Mouse (Mus musculus) cerebellum, adult 11 months (tissue): ENCODE measurements around the gene Gtf2ird1.
A peak's percentile ranks its signal among the peaks of the same experiment; 100 is the strongest.

ENCODE experiments used
- DNase-seq: peaks from one replicate; pipeline ENCODE4 v3.0.0; 2022

Gene Gtf2ird1

GRCm38 (mm10) chr5:134441105-134441504 is 15.4 kb downstream of the Gtf2ird1 start:
- no peak for DNase-seq

DNA sequence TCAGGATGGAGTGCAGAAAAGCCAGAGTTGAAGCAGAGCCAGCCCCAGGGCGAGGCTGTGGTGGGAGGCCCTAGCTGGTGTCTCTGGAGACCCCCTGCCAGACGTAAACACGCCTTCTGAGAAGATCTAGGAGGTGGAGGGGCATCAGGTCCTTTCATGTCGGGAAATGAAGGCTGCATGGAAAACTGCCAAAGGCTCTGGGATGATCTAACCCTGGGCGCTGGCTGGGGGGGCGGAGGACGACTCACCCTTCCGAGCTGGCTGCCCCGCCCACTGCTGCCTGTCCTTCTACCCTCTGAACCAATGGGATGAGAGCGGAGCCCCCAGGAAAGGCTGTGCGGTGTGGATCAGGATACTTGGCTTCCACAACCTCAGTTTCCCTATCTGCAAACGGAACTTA is 16.4 kb downstream of the Gtf2ird1 start:
- DNase-seq: no peak

GRCm38 (mm10) chr5:134439481-134439880 is 17.0 kb downstream of the Gtf2ird1 start:
- DNase-seq: no peak

- no peak for DNase-seq
Observed at GRCm38 (mm10) chr5:134438676-134439425, 17.7 kb downstream of the Gtf2ird1 start.

- DNase-seq: no peak
Observed at GRCm38 (mm10) chr5:134437459-134437827, 19.1 kb downstream of the Gtf2ird1 start.

GRCm38 (mm10) chr5:134436782-134437458 is 19.6 kb downstream of the Gtf2ird1 start:
- DNase-seq: no peak

DNA sequence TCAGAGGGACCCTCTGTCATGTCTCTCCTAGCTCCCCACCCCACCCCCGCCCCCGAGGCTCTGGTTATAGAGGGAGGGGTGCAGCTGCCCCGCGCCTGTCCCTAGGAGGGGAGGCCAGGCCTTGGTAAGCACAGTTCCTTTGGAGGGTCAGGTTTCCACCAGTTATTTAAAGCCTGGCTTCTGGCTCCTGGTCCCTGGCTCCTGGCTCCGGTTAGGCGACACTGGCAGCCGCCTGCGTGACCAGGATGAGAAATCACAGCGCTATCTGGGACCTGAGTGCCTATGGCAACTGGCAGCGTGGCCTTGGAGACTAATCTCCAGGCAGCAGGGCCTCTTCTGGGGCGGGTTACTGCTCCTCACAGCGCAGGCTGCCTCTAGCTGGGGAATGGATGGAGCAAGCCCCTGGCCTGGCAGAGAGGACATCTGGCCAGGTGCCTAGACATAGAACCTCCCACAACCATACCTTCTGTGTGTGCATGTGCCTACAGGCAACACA is 20.6 kb downstream of the Gtf2ird1 start:
- no peak for DNase-seq

DNA sequence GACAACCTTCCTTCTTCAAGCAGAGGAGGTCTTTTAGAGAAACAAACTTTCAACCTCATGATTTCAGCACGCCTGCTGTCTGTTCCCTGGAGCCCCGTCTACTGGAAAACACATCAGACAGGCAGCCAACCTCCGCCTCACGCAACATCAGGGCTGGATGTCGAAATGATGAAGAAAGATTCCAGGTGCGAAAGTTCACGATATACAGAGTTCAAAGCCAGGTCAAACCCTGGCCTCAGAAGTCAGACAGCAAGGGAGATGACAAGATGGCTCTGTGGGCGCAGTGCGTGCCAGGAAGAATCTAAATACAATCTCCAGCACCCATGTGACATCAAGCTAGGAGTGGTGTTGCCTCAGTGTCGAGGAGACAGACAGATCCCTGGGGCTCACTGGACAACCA is 23.4 kb downstream of the Gtf2ird1 start:
- no peak for DNase-seq

- DNase-seq: no peak
Observed at GRCm38 (mm10) chr5:134430087-134430486, 26.4 kb downstream of the Gtf2ird1 start.

DNA sequence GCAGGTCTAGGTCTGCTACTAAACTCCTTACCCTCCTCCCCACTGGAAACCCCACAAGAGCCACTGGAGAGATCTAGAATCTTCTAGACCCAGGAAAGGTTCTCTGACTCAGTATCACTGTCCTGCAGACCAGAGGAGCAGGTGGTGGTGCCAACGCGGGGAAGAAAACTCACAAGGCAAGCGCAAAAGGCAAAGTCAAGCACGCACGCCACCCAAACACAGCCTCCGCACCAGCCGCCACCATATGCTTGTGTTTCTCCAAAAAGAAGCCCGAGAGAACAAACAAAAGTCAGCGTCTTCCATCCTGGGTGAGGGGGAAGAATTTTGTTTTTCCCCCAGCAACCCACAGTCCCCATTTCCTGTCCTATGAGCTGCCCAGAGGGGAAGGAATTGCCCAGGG is 28.9 kb downstream of the Gtf2ird1 start:
- DNase-seq: no peak

DNA sequence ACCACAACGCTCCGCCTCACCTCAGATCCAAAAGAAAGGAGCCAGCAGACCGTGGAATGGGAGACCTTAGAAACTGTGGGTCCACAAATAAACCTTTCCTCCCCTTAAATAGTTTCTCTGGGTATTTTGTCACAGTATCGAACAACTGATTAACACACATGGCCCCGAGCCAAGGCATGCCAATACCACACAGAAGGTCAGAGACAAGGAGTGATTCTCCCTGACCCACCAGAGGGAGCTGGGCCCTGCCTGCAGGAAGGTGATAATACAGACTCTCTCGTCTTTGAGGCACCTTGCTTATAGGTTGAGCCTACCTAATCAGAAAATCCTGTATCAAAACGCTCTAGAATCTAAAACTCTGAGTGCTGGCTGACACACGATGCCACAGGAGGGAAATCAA is 30.9 kb downstream of the Gtf2ird1 start:
- no peak for DNase-seq

DNA sequence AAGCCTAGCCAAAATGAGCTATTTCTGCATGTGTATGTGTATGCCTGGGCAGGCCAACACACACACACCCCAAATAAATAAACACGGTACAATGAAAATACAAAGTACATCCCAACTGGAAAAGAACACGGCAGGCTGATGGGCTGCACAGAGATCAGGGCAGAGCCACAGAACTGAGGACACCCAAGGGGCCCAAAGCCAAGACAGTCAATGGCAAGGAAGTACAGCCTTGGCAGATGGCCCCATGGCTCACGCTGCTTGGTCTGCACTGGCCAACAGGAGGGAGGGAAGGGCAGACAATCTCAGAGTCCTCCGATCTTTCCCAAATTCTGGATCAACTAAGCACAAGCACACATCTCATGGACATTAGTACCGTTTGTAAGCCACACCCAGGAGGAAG is 32.6 kb downstream of the Gtf2ird1 start:
- peak; percentile 81 for DNase-seq

GRCm38 (mm10) chr5:134423372-134423771 is 33.1 kb downstream of the Gtf2ird1 start:
- no peak for DNase-seq

GRCm38 (mm10) chr5:134422265-134422925 is 34.1 kb downstream of the Gtf2ird1 start:
- no peak for DNase-seq

DNA sequence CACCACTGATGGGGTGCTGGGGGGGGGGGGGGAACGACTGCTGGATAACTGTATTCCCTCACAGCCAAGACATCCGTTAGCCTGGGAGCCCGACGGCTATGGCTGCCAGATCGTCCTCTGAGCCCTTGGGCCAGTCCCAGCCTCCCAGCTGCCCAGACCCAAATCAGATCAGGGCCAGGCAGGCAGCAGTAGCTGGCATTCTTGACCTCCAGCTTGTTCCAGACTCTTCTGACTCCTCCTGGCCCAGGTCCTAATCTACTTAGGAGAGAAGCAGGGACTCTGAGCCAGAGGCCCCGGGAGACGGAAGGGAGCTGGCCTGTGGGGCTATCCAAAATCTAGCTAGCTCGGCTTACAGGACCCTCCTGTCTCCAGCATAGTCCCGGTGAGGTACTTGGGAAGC is 35.5 kb downstream of the Gtf2ird1 start:
- DNase-seq: peak; percentile 48

DNA sequence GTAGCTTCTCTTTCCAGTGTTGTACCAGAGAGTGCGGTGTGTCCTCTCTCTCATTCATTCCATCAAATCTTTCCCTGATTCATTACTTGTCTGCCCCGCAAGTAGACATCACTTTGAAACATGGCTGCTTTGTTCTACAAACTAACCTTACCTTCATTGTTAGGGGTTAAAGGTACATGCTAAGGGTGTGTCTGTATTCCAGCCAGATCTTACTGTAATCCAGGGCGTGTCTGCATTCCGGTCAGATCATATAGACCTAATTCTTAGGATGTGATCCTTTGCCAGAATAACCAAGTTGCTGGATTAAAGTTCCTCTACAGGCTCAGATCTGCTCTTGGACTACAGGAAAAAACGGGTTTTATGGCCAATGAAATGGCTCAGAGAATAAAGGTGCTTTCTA is 36.8 kb downstream of the Gtf2ird1 start:
- no peak for DNase-seq

- DNase-seq: no peak
Observed at GRCm38 (mm10) chr5:134418315-134419074, 38.0 kb downstream of the Gtf2ird1 start.

GRCm38 (mm10) chr5:134412341-134412740 is 44.2 kb downstream of the Gtf2ird1 start:
- no peak for DNase-seq

GRCm38 (mm10) chr5:134410307-134410836 is 46.1 kb downstream of the Gtf2ird1 start:
- no peak for DNase-seq

DNA sequence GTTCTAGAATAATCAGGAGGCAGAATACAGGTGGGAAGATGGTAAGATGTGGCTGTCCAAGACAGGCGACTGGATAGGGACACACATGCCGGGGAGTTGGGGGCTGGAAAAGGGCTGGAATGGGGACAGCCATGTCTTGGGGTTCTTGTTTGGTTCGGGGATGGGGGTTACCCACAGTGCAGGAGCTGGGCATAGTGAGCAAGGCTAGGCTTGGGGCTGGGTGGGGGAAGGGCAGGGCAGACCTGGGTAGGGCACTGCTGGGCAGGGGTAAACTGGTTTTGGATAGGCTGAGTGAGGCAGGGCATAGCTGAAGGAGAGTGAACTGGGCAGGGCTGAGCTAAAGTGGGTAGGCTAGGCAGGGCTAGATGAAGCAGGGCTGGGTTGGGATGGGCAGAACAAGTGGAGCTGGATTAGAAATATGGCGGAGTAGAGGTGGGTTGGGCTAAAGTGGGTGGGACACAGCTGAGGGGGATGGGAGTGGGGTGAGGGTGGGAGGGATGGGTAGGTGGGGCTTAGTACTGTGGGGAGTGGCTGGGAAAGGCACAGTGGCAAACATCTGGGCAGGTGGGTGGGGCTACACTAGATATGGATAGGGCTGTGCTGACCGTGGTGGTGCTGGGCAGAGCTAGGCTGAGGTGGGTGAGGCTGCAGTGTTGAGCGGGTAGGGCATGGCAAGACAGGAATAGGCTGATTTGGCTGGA is 46.8 kb downstream of the Gtf2ird1 start:
- no peak for DNase-seq

GRCm38 (mm10) chr5:134408119-134408518 is 48.4 kb downstream of the Gtf2ird1 start:
- DNase-seq: no peak

DNA sequence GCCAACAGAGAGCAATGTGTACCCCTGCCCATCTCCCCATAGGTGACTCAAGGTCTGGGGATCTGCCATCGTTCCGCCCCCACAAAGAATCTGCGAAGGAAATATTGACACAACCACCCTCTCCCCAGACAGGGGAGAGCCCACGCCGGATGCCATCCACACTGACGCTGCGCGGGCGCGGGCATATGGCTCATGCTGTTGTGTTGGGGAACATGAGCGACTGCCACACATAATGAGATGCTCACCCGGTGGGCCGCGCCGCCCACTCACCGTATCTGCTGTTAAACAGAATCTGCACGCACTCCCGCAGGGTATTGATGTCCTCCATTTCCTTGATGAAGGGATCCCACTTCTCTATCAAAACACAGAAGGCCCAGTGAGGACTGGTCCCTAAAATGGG is 54.7 kb downstream of the Gtf2ird1 start:
- no peak for DNase-seq
